Mouse (Mus musculus): ENCODE data around the gene Txnrd1.

Gene Txnrd1

GRCm38 (mm10) chr10:82833926-82834325 is at the start of gene Txnrd1:
Gene Txnrd1 (plus strand): TSS chr10:82833951.
- DNase-seq (ENCODE audit: low read depth, low spot score), result no peak

DNA sequence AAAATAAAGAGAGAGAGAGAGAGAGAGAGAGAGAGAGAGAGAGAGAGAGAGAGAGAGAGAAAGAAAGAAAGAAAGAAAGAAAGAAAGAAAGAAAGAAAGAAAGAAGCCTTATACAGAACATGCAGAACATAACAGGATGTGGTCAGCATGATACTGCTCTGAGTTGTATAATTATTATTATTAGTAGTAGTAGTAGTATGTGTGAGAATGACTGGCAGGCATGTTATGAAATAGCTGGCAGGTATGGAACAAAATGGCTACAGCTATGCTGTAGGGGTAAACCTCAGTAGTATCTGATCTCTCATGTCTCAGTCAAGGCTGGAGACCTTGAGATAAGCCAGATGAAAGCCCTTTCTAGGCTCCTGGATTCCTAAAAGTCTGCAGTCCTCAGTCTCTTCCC is 44.6 kb upstream of the Txnrd1 start:
- DNase-seq (ENCODE audit: low read depth, low spot score), result no peak

GRCm38 (mm10) chr10:82790504-82790903 is 43.2 kb upstream of the Txnrd1 start:
- DNase-seq (ENCODE audit: low read depth, low spot score), result no peak

- no peak for DNase-seq (ENCODE audit: low read depth, low spot score)
Observed at GRCm38 (mm10) chr10:82791713-82792112, 42.0 kb upstream of the Txnrd1 start.

DNA sequence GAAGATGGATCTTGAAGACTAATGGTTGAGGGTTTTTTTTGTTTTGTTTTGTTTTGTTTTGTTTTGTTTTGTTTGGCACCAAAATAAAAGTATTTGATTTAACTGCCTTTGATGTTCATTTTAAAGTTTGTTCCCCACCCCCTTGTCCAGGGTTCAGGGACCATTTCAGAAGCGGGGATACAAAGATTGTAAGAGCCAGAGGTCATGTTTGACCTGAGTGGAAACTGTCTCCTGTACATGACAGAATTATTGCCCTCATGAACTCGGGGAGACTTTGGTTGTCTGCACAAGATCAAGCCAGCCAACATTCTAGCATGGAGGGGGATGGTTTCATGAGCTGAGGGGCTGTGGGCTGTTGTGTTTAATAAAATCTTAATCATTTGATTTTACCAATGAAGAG is 41.4 kb upstream of the Txnrd1 start:
- no peak for DNase-seq (ENCODE audit: low read depth, low spot score)

DNA sequence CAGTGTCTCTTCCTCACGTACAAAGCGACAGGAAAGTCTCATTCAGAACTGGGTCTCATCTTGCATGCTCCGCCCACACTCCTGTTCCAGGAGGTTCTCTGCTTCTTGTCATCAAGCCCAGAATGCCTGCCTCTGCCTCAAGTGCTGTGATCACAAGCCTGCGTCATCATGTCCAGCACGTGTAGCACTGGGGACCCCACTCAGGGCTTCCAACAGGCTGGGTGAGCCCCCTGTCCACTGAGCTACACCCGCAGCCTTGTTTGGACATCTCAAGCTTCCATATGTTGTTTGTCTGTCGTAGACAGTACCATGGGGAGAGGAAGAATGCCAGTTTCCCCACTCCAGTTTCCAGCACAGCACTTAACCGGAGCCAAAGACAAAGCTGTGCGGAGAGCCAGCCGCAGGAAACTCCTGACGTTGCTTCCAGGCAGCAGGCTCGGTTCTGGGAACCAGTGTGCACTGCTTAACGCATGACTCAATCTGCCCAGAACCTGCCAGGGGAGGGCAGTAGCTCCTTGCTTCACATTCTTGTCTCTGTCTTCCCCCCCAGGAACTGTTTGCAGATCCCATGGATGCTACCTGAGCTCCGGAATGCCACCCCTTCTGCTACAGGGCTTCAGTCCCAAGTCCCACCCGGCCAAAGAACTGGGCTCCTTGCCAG is 38.5 kb upstream of the Txnrd1 start:
- peak; percentile 96 for DNase-seq (ENCODE audit: low read depth, low spot score)

- DNase-seq (ENCODE audit: low read depth, low spot score), result peak; percentile 33
Observed at GRCm38 (mm10) chr10:82795767-82796166, 38.0 kb upstream of the Txnrd1 start.

DNA sequence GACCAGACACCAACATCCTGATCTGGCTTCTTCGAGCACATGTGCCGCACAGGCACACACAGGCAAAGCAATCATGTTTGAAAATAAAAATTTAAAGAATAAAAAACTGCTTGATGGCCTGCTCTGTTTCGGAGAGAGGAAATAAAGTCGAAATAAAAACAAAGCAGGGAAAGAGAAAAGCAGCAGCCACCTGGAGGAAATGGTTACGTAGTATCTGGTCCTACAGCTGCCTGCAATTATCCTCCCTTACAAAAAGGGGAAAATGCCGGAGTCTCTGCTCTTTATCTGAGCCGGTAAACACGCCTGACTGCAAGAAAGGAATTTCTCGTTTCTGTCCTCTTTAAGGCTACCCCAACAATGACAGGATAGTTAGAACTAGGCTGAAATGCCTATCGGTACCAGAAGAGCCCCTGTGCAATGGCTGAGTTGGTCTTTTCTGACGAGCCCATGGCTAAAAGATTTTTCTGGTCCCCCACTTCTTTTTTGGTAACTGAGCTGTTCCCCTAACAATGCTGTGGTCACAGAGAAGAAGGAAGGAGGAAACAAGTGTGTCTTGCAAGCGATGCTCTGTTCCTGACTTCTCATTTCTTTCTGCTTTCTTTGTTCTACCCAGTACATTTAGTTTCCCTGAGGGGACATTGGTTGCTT is 37.2 kb upstream of the Txnrd1 start:
- peak; percentile 44 for DNase-seq (ENCODE audit: low read depth, low spot score)

DNA sequence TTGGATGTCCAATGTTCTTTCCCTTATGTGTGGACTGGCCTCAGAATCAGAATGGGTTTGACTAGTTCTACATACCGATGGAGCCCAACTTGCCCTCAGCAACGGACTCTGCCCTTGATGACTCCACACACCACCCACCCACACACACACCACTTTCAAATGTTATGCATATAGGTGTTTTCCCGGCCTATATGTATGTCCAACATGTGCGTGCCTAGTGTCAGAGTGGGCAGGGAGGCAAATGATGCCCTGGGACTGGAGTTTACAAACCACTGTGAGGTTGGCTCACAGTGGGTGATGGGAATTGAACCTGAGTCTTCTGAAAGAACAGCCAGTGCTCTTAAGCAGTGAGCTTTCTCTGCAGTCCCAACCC is 36.6 kb upstream of the Txnrd1 start:
- no peak for DNase-seq (ENCODE audit: low read depth, low spot score)

DNA sequence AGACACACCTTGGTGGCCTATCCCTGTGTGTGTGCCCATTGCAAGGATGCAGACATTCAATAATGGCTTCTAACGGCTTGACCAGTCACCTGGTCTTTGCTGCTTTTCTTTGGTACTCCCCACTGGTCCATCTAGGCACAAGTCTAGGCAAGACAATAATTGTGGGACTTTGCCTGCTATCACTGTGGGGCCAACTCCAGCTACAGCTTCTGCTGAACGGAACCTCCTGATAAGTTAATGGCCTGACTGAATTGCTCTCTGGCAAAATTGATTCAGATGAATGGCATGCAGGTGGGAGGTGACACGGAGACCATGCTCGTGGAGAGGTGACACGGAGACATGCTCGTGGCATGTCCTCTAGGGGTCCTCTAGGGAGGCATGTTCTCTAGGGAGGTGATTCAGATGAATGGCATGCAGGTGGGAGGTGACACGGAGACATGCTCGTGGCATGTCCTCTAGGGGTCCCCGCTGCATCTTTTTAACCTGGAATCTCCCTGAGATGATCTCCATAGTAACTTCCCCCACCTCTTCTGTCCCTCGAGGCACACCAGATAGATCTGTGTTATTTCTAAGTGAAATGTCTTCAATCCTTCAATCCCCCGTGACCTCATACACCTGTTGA is 35.3 kb upstream of the Txnrd1 start:
- DNase-seq (ENCODE audit: low read depth, low spot score), result no peak

DNA sequence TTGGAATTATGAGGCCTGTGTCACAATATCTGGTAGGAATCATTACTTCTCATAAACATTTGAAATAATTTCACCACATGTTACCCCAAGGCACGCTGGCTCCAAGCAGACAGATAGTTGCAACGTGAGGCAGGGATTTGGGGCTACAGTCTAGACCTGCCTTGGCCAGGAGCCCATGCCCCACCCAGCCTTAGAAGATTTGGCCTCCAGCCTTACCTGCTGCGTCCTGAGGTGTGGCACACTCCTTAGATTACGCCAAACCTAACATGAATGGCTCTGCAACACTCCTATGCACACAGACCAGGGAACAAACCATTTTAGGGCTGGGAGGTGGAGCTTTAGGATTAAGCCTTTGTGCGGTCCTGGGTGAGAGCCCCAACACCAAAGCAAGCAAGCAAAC is 33.7 kb upstream of the Txnrd1 start:
- no peak for DNase-seq (ENCODE audit: low read depth, low spot score)

GRCm38 (mm10) chr10:82804396-82804795 is 29.4 kb upstream of the Txnrd1 start:
- no peak for DNase-seq (ENCODE audit: low read depth, low spot score)

DNA sequence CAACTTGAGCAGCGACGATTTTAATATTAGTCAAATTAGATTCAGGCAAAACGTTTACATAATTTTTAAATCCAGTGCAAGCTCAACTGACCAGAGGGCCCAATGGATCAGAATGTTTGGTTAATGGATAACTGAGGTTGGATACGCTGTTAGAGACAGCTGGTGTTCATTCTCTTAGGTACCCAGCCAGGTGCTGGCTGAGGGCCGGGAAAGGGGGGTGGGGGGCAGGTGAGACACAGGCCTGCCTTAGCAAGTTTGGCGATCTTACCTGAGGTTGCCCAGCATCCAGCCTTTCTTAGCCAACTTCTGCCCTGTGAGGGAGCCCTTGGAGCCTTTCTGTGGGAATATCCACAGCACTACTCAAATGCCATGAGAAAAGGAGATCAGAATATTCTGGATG is 28.6 kb upstream of the Txnrd1 start:
- no peak for DNase-seq (ENCODE audit: low read depth, low spot score)

DNA sequence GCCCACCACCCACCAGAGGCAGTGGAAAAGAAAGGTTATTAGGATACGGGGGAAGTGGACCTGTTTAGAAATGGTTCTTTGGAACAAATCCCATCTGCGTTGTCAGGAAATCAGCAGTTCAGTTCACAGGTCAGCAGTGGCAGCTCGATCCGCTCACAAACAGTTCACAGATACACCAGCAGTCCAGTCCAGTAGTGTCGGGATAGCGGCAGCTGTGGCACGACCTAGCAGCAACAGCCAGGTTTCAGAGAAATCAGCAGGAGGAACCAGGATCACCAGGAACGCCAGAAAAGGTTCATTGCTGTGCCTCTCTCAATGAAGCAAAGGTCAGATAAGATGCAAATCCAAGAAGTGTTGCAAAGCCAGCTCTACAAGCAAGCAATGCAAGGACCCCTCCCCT is 27.3 kb upstream of the Txnrd1 start:
- no peak for DNase-seq (ENCODE audit: low read depth, low spot score)

GRCm38 (mm10) chr10:82807238-82807637 is 26.5 kb upstream of the Txnrd1 start:
- no peak for DNase-seq (ENCODE audit: low read depth, low spot score)

DNA sequence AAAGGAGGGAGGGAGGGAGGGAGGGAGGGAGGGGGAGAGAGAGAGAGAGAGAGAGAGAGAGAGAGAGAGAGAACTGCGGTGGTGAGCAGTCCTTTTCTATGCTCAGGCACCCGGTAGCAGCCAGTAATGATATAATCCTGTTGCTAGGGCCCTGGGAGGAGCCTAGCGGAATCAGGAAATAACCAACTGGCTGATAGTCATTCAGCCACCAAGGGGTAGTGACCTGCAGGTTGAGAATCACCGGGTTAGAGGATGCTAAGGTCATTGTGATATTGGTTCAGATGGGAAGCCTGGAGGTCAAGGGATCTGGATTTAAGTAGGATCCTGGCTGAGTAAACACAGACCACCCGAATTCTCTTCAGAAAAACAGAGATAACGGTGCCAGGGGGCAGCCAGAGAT is 25.6 kb upstream of the Txnrd1 start:
- no peak for DNase-seq (ENCODE audit: low read depth, low spot score)

GRCm38 (mm10) chr10:82808891-82809290 is 24.9 kb upstream of the Txnrd1 start:
- no peak for DNase-seq (ENCODE audit: low read depth, low spot score)

GRCm38 (mm10) chr10:82809352-82809751 is 24.4 kb upstream of the Txnrd1 start:
- DNase-seq (ENCODE audit: low read depth, low spot score), result no peak

DNA sequence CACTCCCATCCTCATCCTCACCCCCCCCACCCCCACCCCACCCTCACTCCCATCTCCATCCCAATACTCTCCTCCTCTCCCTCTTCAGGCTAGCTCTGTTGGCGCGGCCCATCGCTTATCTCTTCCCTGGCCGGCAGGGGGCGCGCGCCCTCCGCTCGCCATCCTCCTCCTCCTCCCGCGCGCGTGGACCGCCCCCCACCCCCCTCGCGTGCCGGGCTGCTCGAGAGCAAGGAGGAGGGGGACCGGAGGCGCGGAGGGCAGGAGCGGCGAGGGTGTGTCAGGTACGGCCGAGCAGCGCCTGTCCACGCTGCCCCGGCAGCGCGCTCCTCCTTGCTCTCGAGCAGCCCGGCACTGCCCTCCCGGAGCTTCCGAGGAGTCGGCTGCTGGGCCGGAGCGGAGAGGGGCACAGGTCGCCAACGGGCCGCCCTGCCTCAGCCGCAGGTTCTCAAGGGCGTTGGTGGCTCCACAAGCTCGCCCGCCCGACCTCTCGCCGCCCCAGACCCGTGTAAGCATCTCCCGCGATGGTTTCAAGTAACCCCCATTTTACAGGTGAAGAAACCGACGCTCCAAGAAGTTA is 21.8 kb upstream of the Txnrd1 start:
- peak; percentile 75 for DNase-seq (ENCODE audit: low read depth, low spot score)

DNA sequence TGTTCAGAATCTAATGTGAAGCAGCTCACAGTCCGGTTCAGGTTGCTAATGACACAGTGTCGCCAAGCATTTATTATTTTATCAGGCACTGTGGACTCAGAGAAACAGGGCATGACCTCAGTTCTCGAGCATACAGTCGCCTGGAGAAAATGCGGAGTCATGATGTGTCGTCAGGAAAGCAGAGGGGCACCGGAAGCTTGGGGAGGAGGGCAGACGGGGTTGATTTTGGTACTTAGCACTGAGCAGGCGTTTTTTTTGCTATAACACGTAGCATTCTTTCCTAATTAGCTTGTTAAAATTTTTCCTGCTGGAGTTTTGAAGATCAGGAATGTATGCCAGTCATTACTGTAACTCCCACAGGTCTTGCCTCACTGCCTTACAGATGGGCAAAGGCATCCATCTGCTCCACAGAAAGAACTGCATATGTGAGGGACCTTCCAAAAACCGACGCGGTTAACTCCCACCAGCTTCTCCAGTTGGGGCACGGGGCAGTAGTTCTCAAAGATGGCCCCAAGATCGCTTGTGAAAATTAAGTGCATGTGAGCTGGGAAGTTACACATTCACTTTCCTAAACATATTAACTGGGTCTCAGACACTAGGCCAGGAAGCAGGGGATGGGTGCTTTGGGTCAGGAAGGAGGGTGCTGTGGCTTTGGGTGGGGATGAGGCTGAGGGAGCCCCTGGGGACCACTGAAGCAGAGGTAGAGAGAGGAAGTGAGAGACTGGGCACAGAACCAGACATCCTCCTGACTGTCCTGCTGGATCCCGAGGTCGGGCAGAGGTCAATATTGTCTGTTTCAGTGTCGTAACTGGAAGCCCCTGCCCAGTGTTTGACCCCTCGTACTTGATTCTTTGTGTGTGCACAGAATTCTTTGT is 19.4 kb upstream of the Txnrd1 start:
- DNase-seq (ENCODE audit: low read depth, low spot score), result peak; percentile 49

GRCm38 (mm10) chr10:82816441-82816840 is 17.3 kb upstream of the Txnrd1 start:
- no peak for DNase-seq (ENCODE audit: low read depth, low spot score)

GRCm38 (mm10) chr10:82817514-82817913 is 16.2 kb upstream of the Txnrd1 start:
- DNase-seq (ENCODE audit: low read depth, low spot score), result no peak

Measured in brain, adult 2 months (tissue).